ENCODE assay signal across 14 mouse cellular contexts in genomic region chr6:104603371-104603770, GRCm38 (mm10).
DNase-seq lines count a peak whose midpoint lies in the region; ATAC-seq and TF ChIP-seq lines count a peak whose summit lies in the region.
"Had no signal": no experiment of that assay in that cellular context is flagged by ENCODE, and none has a peak within 500 bp of the region (broad histone marks: within the 10 kb centered on the region; RNA-seq: fewer than 3 reads in every experiment).

No protein-coding gene starts in this region.

- H3K27me3 ChIP-seq in forebrain, embryonic 16.5 days (replicated peaks; ENCODE audit: control insufficient read depth, insufficient read depth, low read length): no peaks in the 10 kb centered on the region
- no peaks in the 10 kb centered on the region for H3K27me3 ChIP-seq in midbrain, embryonic 15.5 days (replicated peaks)
- H3K27me3 ChIP-seq: embryonic facial prominence, embryonic 15.5 days; liver, embryonic 15.5 days had no signal

- no peak for TF ChIP-seq CTCF in brain, embryonic 14.5 days (IDR thresholded peaks at IDR 0.05; ENCODE audit: borderline replicate concordance, extremely low read depth, insufficient read depth, insufficient read length)

- TF ChIP-seq POLR2A in brain, embryonic 14.5 days (IDR thresholded peaks at IDR 0.05; ENCODE audit: borderline replicate concordance, extremely low read depth, insufficient read depth, insufficient read length, poor library complexity, severe bottlenecking): no peak

- H3K4me1 ChIP-seq in forebrain, embryonic 16.5 days (replicated peaks; ENCODE audit: control insufficient read depth, insufficient read depth, low read length): no peaks in the 10 kb centered on the region
- H3K4me1 ChIP-seq in midbrain, embryonic 15.5 days: no peaks in the 10 kb centered on the region
- H3K4me1 ChIP-seq: embryonic facial prominence, embryonic 15.5 days; liver, embryonic 15.5 days had no signal

- ATAC-seq in forebrain, embryonic 16.5 days: peak; percentile 55; the same call in 1 of the 2 replicates
- peak; percentile 72 for ATAC-seq in midbrain, embryonic 15.5 days (replicated peaks)

- no peak overlapping the region for H3K4me3 ChIP-seq in forebrain, embryonic 16.5 days (replicated peaks; ENCODE audit: low read length)
- no peak overlapping the region for H3K4me3 ChIP-seq in midbrain, embryonic 15.5 days
- H3K4me3 ChIP-seq: embryonic facial prominence, embryonic 15.5 days; liver, embryonic 15.5 days; myocyte had no signal

- H3K9me3 ChIP-seq in forebrain, embryonic 16.5 days (ENCODE audit: control insufficient read depth, low read length): no peaks in the 10 kb centered on the region
- H3K9me3 ChIP-seq in midbrain, embryonic 15.5 days: no peaks in the 10 kb centered on the region
- H3K9me3 ChIP-seq: embryonic facial prominence, embryonic 15.5 days; liver, embryonic 15.5 days had no signal

- peak; percentile 0 for DNase-seq in kidney, postnatal 14 days
- DNase-seq in kidney, adult 8-10 months: no peak
- peak; percentile 70 for DNase-seq in brain, embryonic 14.5 days (ENCODE audit: low read depth)
- DNase-seq in adrenal gland, postnatal 14 days: no peak
- no peak for DNase-seq in frontal cortex, postnatal 14 days (ENCODE audit: low spot score in 2 of 2)
- DNase-seq: heart, adult 18-20 months; right cerebral cortex, adult 18-20 months; thymus, adult 2 months had no signal

- H3K4me2 ChIP-seq in forebrain, embryonic 16.5 days (ENCODE audit: low read length): no peak overlapping the region
- H3K4me2 ChIP-seq in midbrain, embryonic 15.5 days: no peak overlapping the region
- H3K4me2 ChIP-seq: embryonic facial prominence, embryonic 15.5 days; liver, embryonic 15.5 days had no signal

- no peak overlapping the region for H3K27ac ChIP-seq in forebrain, embryonic 16.5 days (ENCODE audit: low read length)
- no peak overlapping the region for H3K27ac ChIP-seq in midbrain, embryonic 15.5 days
- H3K27ac ChIP-seq: embryonic facial prominence, embryonic 15.5 days; liver, embryonic 15.5 days; macrophage had no signal

- WGBS in forebrain, embryonic 16.5 days: 18% methylated on average over 4 of the region's 4 CpGs
- 33% methylated on average over 4 of the region's 4 CpGs for WGBS in midbrain, embryonic 15.5 days

- no peak overlapping the region for H3K9ac ChIP-seq in forebrain, embryonic 16.5 days (replicated peaks; ENCODE audit: low read depth, low read length)
- no peak overlapping the region for H3K9ac ChIP-seq in midbrain, embryonic 15.5 days
- H3K9ac ChIP-seq: embryonic facial prominence, embryonic 15.5 days; liver, embryonic 15.5 days had no signal

- no peaks in the 10 kb centered on the region for H3K36me3 ChIP-seq in forebrain, embryonic 16.5 days (ENCODE audit: control insufficient read depth, insufficient read depth)
- no peaks in the 10 kb centered on the region for H3K36me3 ChIP-seq in midbrain, embryonic 15.5 days (replicated peaks)
- H3K36me3 ChIP-seq: embryonic facial prominence, embryonic 15.5 days; liver, embryonic 15.5 days had no signal

Comparison
In these comparisons a context has a peak if more than half of its experiments do, and no peak if none do; other contexts are left out.
1. DNase-seq: peak in kidney, postnatal 14 days (single experiment) and brain, embryonic 14.5 days (single experiment); none in kidney, adult 8-10 months (0 of 2), adrenal gland, postnatal 14 days (single experiment) and frontal cortex, postnatal 14 days (0 of 2).